Mouse (Mus musculus): ENCODE results near the gene Zfp568.
"Not testable (repeated sequence)": the region's sequence is repeated elsewhere in the genome, so short reads cannot be mapped to it uniquely, and the experiment has no call there.

The Zfp568 gene

DNA sequence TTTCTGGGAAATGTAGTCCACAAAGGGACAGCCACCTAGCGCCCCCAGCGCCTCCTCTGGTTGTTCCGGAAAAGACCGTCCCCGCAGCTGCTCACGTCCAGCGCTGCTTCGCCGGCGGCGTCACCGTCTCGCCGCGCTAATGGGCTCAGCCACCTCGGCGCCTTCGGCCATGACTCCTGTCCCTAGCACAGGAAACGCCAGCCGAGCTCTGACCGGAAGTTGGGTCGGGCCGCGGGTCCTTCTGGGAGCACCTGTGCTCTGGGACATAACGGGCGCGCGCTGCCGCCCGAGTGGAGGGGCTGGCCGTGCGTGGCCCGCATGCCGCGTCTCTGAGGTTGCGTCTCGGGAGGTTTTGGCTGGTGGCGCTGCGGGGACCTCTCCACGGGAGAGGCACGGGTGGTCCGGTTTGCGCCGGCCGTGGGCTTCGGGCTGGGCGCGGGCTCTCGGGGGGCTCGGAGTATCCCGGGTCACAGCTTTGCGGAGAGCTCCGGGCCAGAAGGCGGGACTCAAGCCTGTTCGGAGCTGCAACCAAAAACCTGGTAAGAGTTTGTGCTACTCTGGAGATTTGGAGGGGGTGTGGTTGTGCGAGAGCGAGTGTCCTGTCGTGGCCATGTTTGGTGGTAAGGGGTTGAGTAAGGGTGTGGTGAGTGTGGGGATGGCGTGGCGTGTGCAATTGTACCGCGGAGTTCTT, at the start of gene Zfp568:
Gene Zfp568, plus strand, starts transcription at position 266 of the 691 bp plus-strand sequence.
- peak; percentile 97 for DNase-seq (ENCODE audit: low spot score)

DNA sequence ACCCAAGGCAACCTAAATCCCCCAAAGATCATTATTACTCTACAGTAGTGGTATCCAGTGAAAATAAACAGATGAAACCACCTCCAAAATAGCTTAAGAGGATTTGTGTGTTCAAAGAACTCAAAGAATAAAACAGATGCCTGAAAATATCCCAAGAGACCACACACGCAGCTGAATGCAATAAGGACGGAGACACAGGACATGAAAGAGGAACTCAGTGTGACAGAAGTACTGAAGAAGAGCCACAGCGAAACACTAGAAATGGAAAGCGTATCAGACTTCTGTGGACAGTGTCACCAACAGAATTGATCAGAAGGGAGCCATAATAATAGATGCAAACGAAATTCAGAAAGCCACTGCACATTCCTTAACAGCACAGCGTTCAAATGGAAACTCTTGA, 44.9 kb upstream of the Zfp568 start:
- DNase-seq (ENCODE audit: low spot score), result no peak

DNA sequence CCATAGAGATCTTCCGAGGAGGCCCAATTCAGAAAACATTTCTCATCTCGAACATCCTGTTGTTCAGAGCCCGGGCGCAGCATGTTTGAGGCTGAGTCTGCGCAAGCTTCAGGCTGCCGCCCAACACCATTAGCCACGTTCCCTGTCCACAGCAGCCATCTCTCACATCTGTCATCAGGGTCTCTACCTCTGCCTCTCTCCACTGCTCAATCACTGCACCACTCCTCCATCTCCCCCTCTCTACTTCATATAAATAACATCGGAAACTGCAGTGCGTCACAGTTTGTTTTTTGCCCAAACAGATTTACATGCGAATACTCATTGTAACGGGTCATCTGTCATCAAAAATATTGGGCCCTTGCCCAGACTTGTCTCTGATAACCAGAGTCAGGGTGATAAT, 42.7 kb upstream of the Zfp568 start:
- DNase-seq (ENCODE audit: low spot score), result no peak

DNA sequence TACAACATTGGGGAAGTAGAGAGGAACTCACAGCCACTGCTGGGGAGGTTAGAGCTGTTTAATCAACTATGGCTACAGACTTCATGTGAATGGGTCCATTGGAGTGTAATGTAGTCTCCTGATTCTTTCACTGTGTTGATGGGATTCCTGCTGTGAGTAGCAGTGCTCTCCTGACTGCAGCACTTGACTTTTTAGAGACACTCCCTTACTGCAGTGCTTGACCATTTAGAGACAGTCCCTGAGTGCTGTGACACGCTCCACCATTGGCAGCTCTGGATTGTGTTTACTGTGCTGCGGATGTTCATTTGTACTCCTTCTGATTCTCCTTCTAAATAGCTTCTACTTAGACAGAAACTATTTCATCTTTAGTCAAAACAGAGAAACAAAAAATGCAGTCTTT, 41.0 kb upstream of the Zfp568 start:
- DNase-seq (ENCODE audit: low spot score), result no peak

DNA sequence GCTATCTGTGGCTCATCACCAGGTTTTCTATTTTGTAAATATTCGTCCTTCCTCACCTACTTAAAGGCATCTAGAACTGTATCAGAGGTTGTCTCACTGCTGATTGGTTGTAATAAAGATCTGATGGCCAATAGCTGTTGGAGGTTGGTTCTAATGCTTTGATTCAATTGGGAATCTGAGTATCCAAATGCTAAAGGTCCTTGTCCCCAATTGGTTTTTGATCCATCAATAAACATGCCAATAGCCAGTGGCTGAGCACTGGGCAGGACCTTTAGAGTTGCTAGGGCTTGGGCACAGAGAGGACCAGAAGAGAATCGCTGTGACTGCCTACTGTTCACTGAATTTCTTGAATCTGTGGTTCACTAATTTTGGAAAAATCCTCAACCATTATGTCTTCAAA, 40.0 kb upstream of the Zfp568 start:
- no peak for DNase-seq (ENCODE audit: low spot score)

DNA sequence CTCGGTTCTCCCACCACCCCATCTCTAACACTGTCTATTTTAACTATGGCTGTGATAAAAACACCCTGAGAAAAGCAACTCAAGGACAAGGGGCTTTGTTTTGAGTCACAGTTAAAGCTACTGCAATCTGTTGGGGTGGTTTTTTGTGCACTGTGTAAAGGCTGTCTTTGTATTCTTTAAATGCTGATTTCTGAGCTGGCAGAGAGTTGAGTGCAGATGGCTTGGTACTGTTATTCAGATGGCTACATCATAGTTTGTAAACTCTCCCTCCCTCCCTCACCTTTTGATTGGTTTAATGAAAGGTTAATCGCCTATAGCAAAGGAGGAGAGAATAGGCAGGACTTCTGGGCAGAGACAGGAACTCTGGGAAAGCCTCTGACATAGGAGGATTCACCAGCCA, 39.6 kb upstream of the Zfp568 start:
- DNase-seq (ENCODE audit: low spot score), result no peak

DNA sequence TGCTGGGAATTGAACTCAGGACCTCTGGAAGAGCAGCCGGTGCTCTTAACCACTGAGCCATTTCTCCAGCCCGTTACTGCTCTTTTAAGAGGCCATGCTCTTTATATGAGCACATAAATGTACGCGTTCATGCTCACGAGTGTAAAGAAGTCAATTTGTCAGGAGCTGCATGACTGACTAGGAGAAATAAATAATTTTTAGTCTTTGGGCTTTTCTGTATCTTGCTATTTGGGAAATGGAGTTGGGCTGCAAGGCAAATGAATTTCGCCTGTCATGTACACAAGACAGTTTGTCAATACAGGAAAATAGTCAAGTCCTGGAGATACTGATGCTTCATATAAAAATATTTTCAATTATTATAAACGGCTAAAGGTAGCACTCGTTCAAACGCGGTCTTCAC, 30.7 kb upstream of the Zfp568 start:
- DNase-seq (ENCODE audit: low spot score), result no peak

DNA sequence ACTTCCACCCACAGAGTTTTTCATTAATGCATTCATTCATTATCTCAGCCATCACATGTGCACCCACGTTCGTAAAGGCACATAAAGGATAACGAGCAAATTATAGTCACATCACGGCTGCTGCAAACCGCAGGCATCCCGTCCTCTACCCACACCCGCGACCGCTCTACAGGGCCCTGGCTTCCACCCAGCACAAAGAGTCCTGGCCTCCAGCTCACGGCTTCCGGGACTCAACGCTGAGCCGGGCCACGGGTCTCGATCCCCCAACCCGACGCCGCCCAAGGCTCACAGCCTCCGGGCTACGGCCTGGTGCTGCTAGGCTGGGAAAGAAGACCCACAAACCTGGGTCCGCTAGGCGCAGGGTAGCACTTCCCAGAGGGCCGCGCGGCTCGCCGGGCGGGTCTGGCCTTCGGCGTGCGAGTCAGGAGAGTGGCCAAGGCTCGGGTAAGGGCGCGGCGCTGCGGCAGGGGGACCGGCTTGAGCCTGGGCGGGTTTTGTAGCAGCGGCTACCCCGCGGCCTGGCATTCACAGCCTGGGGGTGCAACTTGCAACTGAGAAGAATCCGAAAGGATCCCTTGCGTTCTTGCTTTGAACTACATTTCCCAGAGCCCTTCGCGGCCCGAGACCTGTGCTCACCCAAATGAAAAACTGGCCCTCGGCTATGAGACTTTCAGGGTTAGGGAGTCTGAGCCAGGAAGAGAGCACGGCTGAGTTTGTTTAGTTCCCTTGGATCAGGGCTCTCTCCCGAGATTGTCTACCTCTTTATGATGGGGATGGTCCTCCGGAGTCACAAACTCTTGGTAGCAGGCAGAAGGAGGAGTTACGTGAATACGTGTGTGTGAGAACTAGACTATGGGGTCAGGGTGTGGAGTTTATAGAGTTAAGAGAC, 30.0 kb upstream of the Zfp568 start, which contains the start of gene Zfp74:
Gene Zfp74, minus strand, starts transcription at position 577 of the 889 bp plus-strand sequence.
- DNase-seq (ENCODE audit: low spot score), result peak; percentile 90

DNA sequence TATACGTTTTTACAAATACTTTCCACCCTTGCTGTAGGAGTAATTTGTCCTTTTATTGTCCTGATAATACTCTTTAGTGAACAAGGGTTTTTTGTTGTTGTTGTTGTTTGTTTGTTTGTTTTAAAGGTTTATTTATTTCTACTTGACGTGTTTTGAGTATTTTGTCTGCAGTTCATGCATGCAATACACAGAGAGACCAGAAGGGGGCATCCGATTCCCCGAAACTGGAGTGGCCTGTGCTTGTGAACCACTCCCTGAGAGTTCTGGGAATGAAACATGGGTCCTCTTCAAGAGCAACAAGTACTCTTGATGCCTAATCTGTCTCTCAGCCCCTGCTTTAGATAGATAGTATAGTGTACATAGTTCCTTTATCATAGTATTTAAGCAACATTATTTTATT, 29.0 kb upstream of the Zfp568 start:
- DNase-seq (ENCODE audit: low spot score), result peak; percentile 66

DNA sequence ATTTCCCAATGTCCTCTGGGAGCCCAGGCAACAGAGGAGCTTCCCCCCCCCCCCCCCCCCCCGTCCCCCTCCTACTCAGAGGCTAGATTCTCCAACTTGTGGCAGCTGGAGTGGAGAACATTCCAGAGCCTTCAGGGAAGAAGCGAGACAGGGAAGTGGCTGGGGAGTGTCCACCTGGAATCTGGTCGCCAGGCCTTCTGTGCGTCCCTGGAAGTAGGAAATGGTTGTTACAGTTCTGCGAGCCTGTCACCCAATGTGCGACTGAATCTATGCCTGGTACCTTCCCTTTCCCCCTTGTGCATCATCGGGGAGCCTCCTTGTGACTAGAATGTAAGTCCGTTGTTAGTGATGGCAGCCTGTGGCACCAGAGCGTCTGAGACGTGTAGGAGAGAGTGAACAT, 27.5 kb upstream of the Zfp568 start:
- DNase-seq (ENCODE audit: low spot score), result no peak

DNA sequence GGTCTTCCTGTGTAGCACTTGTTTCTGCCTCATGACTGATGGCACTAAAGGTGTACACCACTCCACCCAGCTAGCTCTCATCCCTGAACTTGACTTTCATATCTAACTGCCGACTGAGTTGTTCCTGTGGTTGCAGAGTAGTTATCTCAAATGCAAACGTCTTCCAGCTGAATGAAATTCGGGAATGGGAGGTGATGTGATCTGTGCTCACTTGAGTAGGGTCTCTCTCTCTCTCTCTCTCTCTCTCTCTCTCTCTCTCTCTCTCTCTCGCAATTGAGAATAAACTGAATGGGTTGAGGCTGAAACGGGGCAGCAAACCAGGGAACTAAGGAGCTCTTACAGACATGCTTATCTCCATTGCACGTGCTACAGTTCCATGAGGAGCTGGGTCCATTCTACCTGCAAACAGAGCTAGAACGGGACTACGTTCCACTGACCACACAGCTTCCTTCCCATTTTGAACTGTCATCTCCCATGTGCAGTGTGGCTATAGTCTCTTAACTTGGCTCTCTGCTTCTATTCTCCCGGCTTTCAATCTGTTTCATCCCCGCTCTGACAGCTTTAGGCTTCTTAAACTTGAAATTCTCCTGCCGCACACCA, 25.5 kb upstream of the Zfp568 start:
- no peak for DNase-seq (ENCODE audit: low spot score)

DNA sequence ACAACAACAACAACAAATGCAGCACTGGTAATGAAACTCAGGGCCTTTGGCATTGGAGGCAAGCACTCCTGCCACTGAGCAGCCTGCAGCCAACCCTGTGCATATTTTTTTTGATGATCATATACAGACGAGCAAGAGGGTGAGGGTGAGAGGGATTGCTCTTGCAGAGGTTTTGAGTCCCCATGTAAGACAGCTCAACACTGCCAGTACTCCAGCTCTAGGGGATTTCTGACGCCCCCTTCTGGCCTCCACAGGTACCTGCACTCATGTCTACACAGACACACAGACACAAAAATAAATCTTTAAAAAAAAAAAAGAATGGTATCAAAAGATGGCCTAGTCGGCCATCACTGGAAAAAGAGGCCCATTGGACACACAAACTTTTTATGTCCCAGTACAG, 24.8 kb upstream of the Zfp568 start:
- DNase-seq (ENCODE audit: low spot score), result no peak

DNA sequence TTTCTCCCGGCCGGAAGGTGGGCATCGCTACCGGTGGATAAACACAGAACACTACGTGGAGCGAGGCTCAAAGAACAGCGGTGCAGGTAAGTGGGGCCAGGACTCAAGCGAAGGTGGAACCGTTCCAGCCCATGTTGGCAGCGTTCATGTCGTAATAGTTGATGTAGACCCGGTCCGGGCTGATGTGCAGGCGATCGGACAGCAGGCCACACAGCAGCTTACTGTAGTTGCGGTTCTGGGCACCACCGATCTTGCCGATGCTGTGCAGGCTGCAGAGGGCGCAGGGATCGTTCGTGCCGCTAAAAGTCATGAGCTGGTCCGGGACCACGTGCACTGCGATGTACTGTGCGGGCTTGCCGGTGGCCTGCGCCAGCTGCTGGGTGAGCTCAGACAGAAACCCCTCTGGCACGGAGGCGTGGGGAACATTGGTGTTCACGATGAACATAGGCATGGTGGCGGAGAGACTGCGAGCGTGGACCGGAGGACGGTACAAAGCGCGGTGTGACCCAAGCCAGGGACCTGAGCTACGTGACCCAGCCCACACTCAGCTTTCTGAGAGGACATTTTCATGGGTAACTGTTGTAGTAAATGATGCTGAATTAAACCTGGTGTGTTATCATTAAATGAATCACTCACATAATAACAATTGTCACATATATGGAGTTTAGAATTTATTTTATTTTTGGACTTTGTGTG, 18.5 kb upstream of the Zfp568 start:
- not testable (repeated sequence) for DNase-seq (ENCODE audit: low spot score)

DNA sequence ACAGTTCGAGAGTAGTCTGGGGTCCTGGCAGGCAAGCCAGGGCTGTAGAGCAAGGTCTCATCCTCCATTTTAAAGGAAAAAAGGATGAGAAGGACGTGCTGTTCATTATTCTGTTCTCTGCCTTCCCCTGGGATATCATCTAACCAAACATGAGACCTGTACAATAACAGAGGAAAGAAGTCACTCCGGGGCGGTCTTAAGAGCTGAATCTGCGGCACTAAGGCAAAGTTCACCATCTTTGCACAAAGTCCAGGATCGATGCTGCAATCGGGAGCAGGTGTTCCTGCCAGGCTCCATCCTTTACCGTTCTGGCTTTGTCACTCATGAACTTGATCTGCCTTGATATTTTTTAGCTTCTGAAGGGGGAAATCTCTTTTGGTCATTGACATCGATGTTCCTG, 13.1 kb upstream of the Zfp568 start:
- no peak for DNase-seq (ENCODE audit: low spot score)

DNA sequence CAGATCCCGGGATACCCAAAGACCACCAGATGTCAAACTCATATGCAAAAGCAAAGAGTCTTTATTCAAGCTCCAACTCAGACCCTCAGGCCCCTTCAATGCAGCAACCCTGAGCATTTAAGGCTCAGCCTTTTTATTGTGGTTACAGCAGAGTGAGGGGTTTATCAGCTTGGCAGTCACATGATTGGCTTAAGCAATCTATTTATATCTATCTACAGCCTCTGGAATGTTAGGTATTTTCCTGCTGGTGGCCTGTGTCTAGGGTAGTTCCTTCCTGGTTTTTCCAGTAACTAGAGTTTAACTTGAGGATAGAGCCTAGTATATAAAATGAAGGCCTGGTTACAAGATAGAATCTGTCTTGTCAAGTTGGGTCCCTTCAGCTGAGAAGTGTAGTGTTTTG, 3.0 kb upstream of the Zfp568 start:
- DNase-seq (ENCODE audit: low spot score), result no peak

DNA sequence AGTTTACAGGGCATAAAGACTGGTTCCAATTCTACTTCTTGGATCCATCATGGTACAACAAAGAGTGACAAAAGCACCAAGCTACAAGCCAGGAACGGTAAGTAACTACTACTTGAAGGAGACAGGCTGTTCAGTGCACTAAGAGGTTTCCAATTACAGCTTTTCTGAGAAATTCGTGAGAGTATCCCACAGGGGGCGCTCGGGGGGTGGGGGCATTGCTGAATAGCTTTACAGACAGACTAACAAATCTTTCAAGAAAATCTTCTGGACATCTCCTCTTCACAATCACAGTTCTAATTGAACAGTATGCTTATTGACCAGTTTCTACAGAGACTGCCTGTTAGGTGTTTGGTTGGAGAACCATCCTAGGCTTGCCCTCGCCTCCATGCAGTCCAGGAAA, 2.3 kb upstream of the Zfp568 start:
- no peak for DNase-seq (ENCODE audit: low spot score)

DNA sequence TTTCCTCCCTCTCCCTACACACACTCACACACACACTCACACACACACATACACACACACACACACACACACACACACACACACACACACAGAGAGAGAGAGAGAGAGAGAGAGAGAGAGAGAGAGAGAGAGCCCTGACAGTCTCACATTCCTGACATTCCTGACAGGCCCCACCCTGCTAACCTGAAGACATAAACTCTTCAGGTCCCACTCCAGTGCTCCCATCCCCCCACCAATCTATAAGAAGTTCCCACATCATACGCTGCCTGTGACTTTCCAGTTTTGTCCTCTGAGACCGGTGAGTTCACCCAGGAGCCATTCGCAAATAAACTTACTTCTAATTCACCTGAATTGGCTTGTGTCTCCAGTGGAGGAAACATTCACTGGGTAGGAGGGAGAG, 1.9 kb upstream of the Zfp568 start:
- no peak for DNase-seq (ENCODE audit: low spot score)

DNA sequence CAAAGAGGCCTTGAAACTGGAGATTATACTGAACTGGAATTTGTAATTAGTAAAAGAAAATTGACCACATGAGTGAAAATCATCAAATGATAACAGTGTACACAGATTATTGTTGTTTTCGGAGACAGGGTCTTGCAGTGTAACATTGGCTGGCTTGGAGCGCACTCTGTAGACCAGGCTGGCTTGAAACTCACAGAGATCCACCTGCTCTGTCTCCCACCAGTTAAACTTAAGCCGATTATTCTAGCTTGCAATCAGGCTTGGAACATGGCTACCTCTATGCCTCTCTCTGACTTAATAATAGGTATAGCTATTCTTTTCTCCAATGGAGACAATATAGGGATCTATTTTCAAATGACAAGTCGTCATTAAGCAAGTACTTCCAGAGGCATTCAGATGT, 1.4 kb upstream of the Zfp568 start:
- no peak for DNase-seq (ENCODE audit: low spot score)

DNA sequence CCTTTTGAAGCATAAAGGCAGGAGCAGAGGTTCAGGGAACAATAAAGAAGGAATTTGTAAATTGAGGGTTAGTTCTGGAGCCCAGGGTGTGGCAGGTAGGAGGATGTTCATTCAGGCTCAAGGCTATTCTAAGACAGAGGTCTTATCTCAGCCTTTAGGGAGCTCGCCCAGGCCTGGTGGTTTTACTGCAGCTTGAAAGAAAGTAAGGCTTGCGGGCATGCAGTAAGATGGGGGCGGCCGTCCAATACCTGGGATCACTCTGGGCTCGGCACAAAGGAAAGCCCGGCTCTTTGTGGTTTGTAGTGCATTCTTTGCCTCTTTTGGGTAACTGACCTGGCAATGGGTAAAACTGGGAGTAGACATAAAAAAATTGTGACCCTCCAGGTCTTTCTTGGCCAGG, 824 bp upstream of the Zfp568 start:
- DNase-seq (ENCODE audit: low spot score), result no peak

DNA sequence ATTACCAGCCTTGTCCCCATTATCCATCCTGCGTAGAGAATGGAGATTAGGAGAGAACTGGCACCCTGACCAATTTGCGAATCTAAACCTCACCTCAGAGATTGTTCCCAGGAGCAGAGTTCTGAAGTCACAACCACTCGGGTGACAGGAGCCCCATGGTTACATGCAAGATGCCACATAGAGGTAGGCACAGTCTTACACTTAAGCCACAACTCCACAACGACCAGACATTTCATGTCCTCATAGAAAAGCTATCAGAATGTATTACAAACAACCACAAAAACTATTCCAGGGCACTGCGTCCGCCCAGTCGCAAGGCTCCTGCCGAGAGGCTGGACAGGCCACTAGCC, 440 bp upstream of the Zfp568 start:
- no peak for DNase-seq (ENCODE audit: low spot score)

DNA sequence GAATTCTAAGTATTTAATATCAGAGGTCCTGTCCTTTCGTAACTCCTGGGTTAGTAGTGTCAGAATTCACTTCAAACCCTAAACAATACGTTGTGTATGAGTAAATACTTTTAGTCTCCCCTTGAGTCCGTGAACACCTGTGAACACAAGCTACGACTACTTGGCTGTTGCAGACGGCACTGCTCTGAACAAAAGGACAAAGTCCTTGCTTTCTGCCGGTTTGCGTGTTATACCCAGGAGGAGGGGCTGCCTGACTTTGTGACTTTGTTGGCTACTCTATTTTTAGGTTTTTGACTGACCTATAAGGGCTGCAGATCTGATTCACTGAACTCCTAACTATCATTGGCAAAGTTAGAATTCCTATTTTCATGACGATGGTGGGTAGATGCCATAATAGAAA, 2.3 kb downstream of the Zfp568 start:
- no peak for DNase-seq (ENCODE audit: low spot score)

DNA sequence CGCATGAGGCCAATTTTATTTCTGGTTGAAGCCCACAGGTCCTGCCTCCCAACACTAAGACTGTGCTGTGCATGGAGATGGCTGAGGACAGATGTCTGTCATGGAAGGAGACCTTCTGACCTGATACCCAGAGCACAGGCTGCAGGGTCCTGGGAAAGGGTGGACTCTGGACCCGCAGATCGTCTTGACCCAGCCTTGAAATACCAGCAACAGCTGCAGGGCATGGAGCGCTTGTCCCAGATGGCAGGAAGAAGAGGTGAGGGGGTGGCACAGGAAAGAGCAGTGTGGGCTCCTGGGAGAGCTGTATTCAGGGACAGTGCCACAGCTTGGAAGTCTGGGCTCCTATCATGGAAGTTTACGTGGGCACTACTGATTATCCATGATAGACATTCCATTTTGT, 3.8 kb downstream of the Zfp568 start:
- DNase-seq (ENCODE audit: low spot score), result no peak

DNA sequence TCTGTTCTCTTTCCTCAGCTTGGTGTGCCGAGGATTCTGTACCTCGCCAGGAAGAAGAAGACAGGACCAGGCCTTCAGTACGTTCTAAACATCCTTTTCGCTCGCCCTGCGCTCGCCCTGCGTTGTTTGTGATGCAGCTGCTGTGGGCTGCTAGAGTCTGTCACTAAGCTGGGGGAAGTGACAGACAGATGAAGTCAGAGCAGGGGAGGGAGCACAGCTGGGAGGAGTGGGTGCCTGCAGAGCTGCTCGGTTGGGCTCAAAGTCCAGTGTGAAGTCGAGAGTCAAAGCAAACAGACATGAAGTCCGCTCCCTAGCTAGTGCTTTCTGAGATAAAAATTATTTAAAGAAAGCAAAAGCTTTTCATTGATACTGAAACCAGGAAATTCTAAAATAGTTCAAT, 5.3 kb downstream of the Zfp568 start:
- no peak for DNase-seq (ENCODE audit: low spot score)
